Mouse (Mus musculus) urinary bladder, postnatal 25 days (tissue): ENCODE measurements around the gene Foxred2.

ENCODE experiments used
- DNase-seq: peaks from one replicate; pipeline ENCODE4 v3.0.0; 2022; ENCODE audit warnings: low spot score

The Foxred2 gene

DNA sequence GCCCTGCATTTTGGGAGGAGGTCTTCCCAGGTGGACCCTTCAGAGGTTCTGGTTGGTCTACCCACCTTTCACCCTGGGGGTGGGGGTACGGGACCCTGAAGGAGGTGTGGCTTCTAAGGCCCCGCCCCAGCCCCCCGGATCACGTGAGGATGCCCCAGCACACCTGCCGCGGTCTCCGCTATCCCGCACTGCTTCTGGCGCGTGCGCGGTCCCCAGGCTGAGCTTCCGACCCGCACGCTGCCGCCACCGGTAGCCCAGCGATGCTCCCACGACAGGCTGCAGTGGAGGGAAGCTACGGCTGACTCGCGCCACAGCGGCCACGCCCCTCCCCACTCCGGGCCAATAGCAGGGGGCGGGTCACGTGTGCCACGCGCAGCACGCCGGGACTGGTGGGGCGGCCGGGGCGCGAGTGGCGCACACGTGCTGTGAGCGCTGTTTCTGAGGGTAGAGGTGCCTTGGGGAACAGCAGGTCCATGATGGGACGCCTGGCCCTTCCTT lies at the start of gene Foxred2:
Gene Foxred2, minus strand, starts transcription at position 319 of the 498 bp plus-strand sequence.
- DNase-seq: peak; percentile 77

DNA sequence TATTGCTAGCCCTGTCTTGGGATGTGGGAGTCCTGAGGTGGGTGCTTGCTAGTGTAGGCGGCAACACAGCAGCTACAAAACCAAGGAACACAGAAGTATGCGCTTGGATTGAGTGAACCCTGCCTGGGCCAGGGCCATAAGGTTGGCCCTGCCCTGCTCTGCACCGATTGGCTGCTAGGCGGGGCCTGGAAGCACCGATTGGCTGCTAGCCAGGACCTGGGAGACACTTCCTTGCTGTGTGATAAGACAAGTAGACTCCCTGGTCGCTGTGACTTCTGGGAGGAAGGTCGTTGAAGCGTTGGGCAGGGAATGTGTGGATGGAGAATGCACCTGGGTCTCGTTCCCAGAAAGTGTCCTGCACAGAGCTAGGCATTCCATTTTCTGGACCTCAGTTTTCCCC lies 47.4 kb upstream of the Foxred2 start:
- DNase-seq: no peak

DNA sequence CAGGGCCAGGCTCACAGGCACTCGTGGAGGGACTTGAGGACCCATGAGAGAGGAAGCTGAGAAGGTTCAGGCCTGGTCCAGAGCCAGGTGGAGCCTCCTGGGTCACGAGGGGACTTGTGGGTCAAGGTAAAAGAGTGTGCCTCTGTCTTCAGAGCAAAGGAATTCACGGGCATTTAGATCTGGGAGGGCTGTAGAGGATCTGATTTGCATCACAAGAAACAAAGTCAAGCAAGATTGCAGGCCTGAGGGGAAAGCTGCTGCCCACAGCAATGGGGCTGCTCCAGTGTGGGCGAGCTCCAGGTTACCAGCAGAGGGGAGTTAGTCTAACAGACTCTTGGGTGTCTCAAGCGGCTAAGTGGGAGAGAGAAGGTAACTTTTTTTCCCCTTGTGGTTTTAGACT lies 44.9 kb upstream of the Foxred2 start:
- DNase-seq: no peak

DNA sequence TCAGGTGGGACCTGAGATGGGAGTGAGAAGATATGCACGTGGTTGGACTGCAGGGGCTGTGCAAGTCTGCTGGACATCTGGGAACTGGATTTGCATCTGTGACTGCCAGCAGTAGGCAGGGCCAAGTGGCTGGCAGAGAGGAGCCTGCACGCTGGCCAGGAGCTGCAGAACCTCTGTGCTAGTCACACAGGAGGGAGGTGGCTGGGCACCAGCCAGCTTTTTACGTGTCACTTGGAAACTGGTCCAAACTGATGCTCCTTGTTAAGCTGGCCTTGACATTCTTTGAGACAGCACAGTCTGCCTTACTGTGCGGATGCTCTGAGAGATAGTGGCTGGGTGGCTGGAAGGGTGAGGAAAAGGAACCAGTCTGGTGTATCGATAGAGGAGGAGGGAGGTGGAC lies 32.0 kb upstream of the Foxred2 start:
- no peak for DNase-seq

DNA sequence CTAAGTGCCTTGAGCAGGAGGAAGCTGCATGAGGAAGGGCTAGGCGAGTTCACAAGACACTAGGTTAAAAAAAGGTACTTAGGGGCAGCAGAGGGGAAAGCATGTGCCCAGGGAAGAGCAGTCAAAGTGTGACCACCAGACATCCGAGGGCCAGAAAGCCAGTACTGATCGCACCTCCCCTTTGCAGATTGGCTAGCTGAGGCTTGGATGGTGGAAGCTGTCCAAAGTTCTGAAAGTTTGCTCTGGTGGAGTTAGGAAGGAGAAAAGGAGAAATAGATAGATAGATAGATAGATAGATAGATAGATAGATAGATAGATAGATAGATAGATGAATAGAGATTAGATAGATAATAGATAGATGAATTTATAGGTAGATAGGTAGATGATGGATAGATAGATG lies 26.9 kb upstream of the Foxred2 start:
- no peak for DNase-seq

DNA sequence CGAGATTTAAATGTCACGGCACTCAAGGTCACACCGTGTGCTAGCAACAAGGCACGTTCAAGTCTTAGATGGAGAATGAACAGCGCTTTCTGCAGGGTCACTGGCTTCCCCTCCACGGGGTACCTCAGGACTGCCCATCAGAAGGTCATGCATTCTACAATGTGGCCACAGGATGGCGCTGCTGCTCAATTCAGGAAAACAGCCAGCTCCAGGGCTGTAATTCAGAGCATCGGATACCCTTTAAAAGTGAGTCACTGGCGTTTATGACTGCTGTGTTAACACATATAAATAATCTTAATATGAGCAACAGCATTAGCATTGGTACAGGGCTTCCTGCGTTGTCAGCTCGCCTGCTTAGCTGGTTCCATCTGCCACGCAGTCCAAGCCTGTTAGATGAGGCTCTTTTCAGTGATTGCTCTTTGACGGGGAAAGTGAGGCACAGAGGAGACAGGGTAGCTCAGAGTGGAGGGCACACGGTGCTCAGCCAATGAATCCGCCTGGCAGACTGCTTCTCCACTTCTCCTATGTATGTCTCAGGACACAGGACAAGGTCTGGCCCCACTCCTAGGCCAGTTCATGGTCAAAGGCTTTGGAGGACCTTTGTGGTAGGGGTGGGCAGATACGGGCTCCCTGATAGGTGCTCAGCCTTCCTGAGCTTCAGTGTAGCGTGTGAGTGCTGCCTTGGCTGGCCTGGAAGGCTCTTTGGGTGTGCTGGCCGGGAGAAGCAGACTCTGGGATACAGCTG lies 25.8 kb upstream of the Foxred2 start:
- peak; percentile 32 for DNase-seq

DNA sequence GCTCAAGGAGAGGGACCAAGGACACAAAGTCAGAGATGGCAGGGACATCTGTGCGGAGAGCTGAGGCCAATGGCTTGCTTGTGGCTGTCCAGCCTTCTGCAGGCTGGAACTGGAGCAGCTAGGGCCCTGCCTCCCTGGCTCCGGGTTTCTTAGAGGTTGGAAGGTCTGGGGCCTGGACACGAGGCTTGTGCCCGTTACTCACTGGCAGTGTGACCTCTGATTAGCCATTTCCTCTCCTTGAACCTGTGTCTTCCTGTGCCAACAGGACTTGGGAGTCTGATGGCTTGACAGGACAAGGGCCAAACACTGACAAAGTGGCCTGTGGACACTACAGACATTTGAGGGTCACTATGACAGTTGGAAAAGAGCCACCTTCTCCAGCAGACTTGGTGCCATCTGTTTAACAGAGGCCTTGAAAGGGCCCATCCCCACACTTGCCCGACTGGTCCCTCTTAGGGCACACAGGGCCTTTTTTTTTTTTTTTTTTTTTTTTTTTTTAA lies 24.7 kb upstream of the Foxred2 start:
- DNase-seq: no peak

DNA sequence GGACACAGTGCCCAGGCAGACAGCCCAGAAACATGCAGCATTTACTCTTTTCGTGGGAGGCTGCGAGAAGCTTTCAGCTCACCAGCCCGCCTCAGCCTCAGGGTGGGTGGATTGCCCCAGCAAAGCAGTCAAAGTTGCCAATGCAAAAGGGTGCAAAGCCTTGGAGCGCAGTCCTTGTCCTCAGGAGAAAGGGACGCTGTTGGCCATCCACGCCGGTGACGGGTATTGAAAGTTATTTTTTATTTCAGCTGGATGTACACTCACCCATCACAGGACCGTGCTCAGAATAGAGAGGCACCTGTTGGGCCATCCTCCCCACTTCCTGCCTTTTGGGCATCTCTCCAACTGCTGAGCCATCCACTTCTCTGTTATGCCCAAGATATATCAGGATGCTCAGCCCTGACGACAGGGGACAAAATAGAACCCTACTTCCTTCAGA lies 22.9 kb upstream of the Foxred2 start:
- no peak for DNase-seq

DNA sequence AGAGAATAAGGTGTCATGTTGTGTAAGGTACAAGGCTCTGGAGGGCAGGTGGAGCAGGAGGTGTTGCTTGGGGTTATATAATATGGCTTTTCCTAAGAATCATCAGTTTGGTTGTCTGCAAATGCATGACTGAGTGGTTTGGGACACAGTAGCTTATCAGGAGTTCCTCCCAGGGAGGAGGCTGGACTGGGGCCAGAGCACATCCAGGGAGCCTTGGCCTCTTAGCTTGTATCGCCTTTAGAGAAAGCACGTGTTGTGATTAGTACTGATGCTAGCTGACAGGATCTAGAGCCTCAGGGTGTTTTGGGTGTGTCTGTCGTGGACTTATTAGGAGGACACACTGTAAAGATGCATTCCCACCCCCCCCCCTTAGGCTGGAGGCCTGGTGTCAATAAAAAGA lies 21.1 kb upstream of the Foxred2 start:
- DNase-seq: no peak

DNA sequence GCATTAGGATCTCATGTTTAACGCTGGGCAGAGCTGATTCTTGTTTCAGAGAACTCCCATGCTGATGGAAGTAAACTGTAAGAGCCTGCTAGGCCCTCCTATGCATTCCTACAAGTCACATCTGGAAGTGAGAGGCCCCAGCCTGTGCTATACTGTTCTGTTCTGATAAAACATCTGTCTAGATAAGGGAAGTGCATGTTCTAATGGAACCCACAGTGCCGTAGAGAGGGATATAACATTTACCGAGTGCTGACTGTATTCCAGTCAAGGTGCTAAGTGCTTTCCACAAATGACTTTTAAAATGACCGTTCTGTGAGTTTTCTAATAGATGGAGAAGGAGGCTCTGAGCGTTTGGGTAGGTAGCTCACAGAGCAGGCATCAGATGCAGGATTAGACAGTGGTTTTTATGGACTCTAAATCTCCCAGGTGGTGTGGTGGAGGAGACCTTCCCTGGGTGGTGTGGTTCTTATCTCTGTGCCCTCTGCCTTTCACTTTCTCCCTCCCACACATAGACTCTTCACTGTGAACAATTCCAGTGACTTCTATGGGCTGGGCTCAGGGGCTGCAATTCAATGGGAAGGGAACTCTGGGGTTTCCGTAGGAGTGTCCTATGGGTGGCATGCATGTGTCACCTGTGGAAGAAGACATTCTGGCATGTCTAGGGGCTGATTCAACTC lies 17.8 kb upstream of the Foxred2 start:
- DNase-seq: no peak

DNA sequence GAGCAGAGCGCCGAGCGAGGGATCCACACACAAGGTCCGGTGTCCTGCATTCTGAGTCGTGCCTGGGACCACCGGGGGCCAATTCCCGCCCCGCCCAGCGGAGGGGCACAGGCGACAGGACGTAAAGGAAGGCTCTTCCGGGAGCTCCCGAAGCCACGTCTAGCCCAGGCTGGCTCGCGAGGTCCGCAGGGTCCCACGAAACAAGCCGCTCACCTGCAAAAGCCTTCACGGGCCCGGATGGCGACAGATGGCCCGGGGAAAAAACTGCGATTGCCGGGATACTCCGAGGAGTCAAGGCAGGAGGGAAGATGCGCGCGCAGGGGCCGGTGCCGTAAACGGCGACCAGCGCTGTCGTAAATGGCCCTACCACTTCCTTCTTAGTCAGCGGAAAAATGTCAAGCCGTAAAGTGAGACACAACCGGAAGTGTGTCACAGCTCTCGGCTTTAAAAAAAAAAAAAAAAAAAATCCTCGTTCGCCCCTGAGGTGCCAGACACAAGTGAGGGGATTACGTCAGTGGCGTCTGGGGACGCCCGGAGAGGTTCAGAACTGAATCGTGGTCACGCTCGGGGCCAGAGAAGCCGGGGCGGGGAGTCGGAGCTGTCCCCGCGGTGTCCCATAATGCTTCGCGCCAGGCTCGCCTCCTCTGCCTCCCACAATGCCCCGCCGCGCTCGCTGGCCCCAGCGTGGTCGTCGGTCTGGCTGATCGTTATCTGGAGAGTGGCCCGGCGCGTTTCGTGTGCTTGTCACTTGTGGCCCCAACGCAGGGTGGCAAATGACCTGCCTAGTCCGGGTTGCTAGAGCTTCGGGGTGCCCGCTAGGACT lies 14.2 kb upstream of the Foxred2 start, which contains the start of gene Eif3d:
Gene Eif3d, minus strand, starts transcription at position 344 of the 823 bp plus-strand sequence.
- DNase-seq: peak; percentile 96

DNA sequence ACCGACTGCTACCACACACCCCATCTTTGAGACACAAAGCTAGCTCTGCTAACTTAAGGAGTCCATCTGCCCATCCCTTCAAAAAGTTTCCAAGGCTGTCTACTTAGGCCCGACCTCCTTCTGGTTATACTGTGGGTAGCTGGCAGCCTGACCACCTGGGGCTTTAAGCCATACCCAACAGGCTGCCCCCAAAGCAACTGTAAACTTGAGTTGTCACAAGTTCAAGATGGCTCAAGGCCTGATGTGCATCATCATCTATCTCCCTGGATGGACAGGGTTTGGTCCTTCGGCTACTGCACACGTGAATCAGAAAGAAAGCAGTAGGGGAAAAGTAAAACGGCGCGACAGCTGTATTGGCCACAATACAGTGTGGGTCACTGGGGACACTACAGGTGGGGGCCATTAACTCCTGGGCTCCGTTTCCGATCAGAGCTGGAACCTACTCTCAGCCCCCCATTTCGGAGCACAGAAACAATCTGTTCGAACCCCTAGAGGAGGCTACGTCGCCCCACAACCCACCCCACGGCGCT lies 13.5 kb upstream of the Foxred2 start:
- DNase-seq: no peak

DNA sequence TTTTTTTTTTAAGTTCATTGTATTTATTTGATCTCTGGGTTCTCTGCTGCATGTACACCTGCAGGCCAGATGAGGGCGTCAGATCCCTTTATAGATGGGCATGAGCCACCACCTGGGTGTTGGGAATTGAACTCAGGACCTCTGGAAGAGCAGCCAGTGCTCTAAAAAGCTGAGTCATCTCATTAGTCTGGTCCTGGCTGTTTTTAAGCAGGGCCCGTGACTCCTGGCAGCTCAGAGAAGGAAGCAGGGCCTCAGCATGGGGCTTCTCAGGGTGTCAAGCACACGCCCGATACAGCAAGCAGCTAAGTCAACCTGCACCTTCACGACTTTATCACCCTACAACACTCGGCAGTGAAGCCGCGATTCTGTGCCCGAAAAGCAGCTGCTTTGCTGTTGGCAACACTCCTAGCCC lies 8.6 kb upstream of the Foxred2 start:
- no peak for DNase-seq

DNA sequence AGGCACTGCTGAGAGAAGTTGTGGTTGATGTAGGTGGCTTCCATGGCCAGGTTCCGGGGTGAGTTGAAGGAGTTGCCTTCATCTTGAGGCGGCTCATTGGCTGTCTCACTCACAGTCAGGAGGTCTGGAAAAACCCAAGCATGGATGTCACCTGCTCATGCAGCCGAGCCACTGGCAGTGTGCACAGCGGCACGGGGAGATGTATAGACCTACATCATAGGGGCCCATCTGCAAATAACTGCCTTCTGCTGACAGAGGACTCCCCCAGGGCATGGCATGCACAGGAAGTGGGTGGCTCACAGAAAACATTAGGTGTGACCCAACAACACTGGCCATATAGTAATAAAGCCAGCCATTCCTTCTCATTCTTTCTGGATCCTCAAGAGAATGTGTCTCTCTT lies 5.9 kb upstream of the Foxred2 start:
- DNase-seq: no peak

DNA sequence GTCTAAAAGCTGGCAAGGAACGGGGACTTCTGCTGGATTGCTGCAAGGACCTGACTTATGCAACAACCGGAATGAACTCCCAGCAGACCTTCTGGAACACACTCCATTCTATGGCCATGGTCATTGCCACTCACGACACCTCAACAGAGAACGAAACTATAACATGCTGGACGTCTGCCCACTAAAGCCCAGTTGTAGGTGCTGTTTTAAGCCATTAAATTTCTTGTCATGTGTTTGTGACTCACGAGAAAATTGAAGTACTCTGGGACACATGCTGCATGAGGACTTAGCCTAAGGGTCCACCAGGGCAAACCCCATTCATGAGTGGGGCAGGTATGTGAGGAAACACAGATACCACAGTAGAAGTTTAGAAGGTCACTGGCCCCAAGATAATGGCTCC lies 4.2 kb upstream of the Foxred2 start:
- no peak for DNase-seq

DNA sequence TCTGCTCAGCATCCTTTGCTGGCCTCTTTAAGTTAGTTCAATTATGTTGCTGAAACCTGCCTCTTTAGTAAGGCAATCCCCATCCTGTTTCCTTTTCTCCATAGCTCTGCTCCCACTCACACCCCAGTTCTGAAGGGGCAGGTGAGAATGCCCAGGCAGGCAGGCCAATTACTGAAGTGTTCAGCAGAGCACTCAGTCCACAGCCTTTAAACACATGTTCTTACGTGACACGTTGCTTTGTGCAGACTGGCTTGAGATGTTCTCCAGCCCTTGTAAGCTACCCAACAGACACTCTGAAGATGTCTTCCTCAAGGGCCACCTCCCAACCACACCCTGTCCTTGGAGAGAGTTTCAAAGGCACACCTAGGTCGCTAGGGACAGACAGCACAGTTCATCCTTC lies 1.5 kb upstream of the Foxred2 start:
- no peak for DNase-seq

DNA sequence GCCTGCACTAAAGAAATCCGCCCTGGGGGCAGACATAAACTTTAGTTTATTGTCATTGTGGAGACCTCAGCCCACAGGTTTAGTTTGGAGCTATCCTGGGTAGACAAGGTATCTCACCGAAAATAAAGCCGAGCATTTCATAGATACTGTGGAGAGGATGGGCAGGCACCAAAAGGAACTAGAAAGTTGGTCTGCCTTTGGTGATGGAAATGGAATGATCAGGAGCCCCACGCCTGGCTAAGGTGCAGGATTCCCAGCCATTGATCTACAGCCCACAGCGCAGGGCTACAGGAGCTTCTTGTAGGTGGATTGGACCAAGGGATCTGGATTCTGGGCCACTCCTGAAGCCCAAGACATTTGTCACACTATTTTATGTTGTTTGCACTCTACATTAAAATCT lies 1.1 kb upstream of the Foxred2 start:
- DNase-seq: no peak

DNA sequence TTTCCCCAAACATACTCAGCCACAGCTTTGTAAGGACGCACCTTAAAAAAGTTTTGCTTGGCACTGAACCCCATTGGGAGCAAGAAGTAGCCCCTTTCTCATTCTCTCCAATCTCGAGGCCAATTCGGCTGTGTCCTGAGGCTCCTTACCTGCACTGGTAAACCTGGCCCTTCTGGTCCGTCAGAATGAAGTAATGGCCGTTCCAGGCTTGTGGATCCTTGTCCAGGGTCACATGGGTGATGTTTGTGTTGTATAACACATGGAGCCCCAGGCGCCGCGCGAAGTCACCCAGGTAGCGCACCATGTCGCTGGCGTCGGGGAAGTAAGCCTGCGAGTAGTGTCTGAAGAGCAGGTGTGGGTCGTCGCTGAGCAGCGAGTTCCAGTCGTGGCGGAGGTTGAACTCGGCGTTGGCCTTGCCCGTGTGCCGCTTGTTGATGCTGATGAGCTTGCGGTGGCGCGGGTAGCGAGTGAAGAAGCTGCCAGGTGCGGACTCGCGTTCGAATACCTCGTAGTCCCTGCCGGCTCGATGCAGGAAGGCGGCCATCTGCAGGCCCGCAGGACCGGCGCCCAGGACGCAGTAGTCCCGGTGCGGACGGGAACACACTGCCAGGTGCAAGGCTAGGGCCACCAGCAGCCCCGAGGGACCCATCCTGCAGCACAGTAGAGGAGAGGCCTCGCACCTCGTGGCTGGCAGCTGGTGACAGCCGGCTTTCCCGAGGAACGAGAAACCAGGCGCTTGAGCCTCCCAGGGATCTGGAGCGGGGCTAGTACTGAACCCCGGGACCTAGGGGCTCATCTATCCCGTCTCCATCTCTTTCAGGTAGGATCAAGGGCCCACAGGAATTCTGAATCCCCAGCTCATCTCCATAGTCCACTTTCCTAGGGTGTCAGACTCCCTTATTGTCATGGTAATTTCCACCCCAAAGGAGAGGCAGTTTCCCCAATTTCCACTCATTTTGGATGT lies 800 bp downstream of the Foxred2 start:
- DNase-seq: no peak

DNA sequence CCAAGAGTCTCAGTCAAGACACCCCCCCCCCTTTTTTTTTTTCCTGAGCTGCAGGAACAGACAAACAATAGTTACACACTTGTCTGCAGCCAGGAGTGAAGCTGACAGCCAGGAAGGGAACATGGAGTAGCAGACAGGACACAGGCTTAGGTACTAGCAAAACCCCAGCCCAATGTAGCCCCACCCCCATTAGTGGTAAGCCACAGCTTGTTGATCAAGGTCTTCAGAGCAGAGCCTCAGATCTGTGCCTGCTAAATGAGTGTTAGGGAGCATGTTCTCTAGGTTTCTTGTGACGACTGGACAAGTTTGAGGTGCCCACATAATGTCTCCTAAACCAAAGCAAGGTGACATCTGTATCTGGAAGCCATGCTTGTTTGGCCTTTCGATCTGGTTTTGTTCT lies 2.2 kb downstream of the Foxred2 start:
- no peak for DNase-seq

DNA sequence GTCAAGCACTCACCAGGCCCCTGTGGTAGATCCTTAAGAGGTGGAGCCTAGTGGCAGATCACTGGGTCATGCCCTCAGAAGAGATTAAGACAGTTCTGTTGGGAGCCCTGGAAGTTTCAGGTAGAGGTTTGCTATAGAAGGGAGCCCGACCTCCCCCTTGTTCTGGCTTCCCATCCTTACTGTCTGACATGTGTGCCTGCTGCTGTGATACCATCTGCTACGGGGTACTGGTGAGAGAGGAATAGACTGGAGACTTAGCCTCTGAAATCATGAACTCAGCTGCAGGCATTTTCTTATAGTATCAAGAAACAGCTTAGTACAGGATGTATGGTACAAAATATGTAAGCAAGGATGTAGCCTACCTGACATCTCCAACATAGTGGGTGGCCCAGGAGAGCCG lies 3.6 kb downstream of the Foxred2 start:
- no peak for DNase-seq

DNA sequence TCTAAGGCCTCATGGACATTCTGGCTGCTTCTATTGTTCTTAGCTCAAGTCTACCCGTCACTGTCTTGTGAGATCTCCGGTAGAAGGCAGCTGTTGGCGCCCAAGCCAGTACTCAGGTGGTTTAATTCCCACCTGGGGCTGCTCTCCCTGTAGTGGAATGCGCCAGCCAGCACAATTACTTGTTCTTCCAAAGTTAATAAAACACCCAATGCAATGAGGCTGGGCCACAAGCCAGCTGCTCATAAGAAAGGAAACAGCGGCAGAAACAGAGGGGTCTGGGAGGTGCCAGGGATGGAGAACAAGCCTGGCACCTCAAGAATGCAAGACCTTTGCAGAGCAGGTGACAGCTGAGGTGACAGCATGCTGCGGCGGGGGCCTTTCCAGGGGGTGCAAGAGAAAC lies 7.5 kb downstream of the Foxred2 start:
- DNase-seq: no peak
